Mouse (Mus musculus) layer of hippocampus, adult 18-20 months (tissue): Measurements from ENCODE around the gene Zgrf1. TPM values are rescaled to one million over a fixed set of nuclear protein-coding genes. Genes with fewer than 3 reads are reported as not detected.

ENCODE experiments used
- DNase-seq, 2 experiments: peaks; one replicate each; pipeline ENCODE4 v3.0.0; 2022; ENCODE audit warnings: low spot score in 2 of 2
- microRNA-seq, 2 experiments: library from miRNA; unstranded; fragments of <30 nt; microRNA quantifications; one replicate each; pipeline ENCODE4 v1.2.0; 2021
- total RNA-seq, 2 experiments: library from RNA; stranded (reverse); gene quantifications; 2 replicates each; pipeline ENCODE4 v1.2.3; 2021

The Zgrf1 gene
- total RNA-seq, 2 experiments from 2014 or later = 1.7 to 2.4 TPM

DNA sequence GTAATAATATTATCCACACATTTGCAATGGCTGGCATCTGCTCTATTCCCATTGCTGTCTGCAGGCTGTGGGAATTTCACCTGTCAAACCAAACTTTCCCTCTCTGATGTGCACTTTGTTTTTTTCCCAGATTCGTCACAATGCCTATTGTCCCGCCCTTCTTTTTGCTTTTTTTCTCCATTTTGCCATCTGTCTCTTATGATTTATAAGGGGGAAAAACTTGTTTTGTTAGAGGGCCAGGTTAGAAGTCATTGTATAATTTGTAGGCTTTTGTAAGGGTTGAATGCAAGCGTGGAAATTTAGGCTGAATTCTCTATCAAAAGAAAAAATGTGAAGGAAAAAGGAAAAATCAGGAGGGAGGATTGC is 81.7 kb downstream of the Zgrf1 start:
- no peak for DNase-seq

DNA sequence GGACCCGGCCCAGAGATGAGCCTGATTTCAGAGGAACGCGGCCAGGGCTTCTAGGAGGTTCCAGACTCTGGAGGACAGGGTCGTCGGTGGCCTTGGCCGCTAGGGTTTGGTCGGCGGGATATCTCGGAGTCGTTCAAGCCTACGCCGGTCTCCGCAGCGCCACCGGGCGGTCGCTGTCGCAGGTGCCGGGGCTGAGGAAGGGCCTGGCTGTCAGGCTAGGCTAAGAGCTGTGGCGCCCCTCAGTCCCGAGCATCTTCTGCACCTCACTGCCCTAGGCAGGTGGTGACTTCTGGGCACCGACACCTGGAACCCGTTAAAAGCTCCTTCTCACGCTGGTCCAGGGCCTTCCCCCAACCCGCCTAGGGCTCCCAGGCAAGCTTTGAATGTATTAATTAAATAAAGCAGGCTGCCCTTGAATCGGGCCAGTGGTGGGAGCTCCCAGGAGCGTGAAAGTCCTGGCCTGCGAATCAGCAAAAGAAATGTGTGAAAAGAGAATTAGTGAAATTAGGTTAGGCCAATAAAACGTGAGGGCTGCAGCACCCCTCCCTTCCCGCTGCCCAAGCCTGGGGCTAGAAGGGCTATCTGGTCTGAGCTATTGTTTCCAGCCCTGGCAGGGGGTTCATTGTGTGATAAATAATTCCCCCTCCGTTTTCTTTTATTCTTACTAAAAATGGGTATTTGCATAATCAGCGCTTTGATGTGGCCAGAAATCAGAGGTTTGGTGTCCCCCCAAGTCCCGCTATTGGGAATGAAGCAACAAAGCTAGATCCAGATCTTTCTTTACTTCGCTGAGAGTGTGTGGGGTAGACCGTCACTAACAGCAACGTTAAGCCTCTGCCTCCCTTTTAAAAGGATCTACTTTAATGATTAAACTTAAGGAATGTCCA is 86.8 kb downstream of the Zgrf1 start:
- no peak for DNase-seq

DNA sequence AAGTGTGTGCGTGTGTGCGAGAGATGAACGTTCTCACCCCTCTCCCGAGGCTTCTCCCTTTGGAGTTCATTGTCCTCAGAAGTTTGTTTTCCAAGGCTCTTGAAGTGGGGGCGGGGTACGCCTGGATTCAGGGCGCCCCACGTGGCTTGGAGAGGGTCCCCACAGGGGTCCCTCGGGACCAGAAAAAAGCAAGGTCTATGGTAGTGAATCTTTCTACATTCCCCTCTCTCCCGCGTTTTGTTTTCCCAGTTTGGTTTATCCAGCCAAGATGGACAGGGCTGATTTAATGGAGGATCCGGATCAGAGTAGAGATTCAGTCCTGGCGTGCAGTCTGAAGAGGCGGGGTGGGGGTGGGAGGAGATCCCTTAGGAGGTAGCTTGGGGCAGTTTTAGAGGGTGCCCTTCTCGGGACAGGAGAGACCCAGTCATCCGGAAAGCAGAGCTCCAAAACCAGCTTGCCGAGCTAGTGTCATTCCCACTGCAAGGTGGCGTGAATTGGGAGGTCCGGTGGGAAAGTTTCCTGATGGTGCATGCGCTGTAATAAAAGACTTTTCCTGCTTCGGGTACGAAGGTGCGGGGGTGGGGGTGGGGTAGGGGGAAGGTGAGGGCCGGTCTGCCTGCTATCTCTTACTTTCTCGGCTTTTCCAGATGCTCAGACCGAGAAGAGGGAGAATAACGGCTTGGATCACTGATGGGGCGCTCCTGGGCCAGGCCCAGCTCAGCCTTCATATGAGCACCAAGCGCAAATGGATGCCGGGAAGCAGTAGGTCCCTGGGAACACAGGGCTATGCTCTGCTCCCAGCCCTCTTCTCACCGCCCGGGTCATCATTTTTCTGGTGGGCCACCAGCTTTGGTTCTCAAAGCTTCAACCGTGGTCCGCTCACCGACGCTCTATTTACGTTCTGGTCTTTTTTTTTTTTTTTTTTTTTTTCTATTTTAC is 87.7 kb downstream of the Zgrf1 start:
- no peak for DNase-seq

DNA sequence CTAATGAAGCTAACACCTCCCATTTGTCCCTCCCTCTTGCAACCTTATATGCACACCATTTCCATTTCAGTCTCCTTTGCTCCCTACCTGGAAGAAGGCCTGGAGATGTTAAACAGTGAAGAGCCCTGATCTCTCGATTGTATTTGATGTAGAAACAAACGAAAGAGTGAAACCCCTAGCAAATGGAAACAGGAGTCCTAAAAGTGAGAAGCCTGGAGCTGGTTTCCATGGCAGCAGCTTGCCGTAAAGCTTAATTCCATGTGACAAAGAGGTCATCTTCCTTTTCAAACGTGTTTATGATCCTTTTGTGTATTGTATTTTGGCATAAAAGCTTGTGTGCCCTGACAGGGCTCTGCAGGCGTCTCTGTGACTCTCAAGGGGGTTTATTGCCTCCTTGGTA is 88.9 kb downstream of the Zgrf1 start:
- no peak for DNase-seq

DNA sequence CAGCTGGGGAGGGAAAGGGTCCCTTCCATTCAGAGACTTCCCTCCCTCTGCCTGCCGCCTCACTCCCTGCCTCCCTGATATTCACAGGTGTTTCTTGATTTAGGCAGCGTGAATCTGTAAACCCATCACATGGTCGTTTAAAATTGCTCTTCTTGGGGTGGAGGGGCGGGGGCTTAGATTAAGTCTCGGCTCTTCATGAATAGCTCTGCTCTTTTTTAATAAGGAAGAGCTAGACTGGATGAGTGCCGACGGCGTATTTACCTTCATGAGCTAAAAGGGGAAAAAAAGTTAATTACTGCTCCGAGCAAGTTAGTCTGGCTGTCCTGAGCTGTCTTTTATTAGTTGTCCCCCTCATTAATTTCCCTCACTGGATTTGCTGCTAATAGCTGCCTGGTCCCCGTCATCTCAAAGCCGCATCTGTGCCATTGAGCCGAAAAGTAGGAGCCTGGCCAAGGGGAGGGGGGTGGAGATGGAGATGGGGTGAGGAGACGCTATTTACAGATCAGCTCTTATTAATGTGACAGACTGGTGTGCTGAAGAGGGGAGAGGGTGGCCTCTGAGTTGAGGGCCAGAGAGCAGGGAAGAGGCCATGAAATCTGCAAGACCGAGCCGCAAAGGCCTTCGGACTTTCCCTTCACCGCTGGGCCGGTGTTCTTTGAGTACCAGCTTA is 93.0 kb downstream of the Zgrf1 start:
- no peak for DNase-seq

DNA sequence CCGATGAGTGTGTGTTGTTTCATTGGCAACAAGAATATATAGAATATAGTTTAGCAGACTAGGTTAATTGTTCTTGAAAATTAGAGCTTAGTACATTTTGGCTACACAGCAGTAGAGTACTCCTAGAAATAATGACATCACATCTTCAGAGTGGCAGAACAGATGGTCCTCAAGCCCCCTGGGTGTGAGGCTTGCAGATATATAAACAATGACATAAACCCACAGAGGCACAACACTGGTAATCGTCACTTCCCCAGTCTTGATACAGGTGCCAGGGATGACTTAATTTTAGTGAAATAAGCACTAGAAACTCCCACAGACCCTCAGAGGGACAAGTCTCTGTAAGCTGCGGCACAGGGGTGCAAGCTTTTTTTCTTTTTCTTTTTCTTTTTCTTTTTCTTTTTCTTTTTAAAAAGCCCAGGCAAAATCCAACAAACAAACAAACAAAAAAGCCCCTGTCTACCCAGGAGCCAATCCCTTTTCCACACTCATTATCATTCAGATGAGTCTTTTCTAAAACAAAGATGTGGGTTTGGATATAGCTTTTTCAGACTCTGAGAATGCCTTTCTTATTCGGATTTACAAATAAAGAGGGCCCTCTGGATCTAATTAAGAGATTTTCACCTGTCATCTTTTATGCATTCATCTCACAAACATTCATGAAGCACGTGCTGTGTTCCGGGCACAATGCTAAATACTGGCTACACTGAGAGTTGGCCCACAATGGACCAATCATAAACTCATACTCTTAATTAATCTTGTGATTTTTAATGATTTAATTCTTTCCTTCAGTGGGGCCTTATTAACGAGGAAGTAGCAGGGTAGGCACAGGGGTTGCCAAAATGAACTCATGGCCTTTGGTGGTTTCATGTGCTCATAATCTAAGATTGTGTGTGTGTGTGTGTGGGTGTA is 98.7 kb downstream of the Zgrf1 start:
- DNase-seq = no peak

DNA sequence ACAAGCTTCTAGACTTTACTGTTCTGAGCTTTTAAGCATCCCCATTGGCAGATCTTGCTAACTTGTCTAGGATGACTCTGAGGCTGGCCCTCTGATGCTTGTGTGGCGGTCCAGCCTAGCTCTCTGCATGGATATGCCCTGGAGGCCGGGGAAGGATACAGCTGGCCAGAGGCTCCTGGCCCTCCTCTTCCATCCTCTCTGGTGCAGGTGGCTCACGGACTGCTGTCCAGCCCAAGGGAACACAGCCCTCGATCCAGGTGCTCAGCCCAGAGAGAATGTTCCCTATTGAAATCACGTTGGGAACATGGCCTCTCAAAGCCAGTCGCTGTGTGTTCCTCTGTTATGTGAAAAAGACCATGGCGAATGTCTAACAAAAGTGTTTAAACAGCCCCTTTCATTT is 107.4 kb downstream of the Zgrf1 start:
- DNase-seq = no peak

DNA sequence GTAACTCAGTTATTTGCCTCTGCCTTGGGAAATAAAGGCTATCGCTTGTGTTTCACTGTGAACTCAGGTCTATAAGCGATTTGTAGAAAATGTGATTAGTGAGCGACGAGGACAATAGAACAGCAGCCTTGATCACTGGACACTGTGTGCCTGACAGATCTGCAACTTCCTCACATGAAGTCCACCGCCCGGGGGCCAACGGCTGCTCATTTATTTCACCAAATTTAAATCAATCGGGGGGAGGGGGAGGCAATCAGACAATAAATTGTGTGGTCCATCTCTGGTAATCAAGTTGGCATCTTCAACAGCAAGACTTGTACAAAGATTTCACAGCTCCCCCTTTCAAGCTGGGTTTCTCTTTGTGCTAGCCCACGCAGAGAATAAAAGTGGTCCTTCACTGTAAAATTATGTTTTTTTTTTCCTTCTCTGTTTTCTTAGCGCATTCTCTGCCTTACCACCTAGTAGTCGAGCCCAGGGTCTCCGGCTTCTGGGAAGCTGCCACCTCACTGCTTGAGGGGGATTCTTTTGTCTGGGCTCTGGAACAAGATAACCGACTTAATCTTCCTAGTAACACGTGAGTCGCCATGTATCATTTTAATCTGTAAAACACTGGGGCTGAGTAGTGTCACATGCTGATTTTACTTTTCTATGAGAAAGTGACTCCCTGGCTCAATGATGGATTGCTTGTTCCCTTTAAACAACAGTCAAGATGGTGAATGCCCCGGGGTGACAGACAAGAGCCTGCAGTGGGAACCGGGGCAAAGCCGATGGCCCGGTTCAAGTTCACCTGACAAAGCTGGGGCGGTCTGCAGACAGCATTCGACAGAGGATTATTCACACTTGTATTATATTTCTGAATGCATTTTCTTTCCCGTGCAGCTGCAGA is 108.6 kb downstream of the Zgrf1 start:
- no peak for DNase-seq

Small RNA genes within 50 kb of the gene (microRNA-seq; reads per million reads assigned to microRNA genes)
- gene Mir302a = 0.25 to 1.2 reads per million in 2 experiments
- gene Mir302b = 0.25 to 0.59 reads per million in 2 experiments
- 0 reads per million in 2 experiments for gene Mir302c
- 0.78 to 1.5 reads per million in 2 experiments for gene Mir302d
- gene Mir367 = 0 to 0.25 reads per million in 2 experiments

Other genes starting within 250 kb of the Zgrf1 start
- 100 to 1,000 TPM; 699 to 719 TPM for gene Ank2, start 54.1 kb upstream of the Zgrf1 start, total RNA-seq
- 10 to 100 TPM; 17.6 to 18.5 TPM for gene Larp7, start 140 bp upstream of the Zgrf1 start, total RNA-seq
- 1 to 10 TPM in 1 of 2 experiments, under 1 TPM in 1; 0.71 to 1.5 TPM for gene Neurog2, start 79.6 kb downstream of the Zgrf1 start, total RNA-seq
- 1 to 10 TPM; 8.8 to 9.3 TPM for gene Alpk1, start 227.0 kb downstream of the Zgrf1 start, total RNA-seq
- 1 to 10 TPM; 8.7 to 8.9 TPM for gene Tifa, start 236.3 kb downstream of the Zgrf1 start, total RNA-seq